17 mouse cellular contexts compared by ENCODE assay signal in genomic region chr10:11439342-11439741, GRCm38 (mm10).
DNase-seq lines count a peak whose midpoint lies in the region; ATAC-seq and TF ChIP-seq lines count a peak whose summit lies in the region.
"Had no signal": no experiment of that assay in that cellular context is flagged by ENCODE, and none has a peak within 500 bp of the region (broad histone marks: within the 10 kb centered on the region; RNA-seq: fewer than 3 reads in every experiment).

No protein-coding gene starts in this region.

- peak; percentile 21; the same call in 1 of the 2 replicates for TF ChIP-seq CTCF in midbrain, postnatal 0 days (IDR thresholded peaks at IDR 0.05)

- 89% methylated on average over 6 of the region's 6 CpGs for WGBS in midbrain, postnatal 0 days
- WGBS in midbrain, embryonic 14.5 days = 89% methylated on average over 6 of the region's 6 CpGs

- no peak overlapping the region for H3K4me2 ChIP-seq in midbrain, postnatal 0 days (ENCODE audit: low read depth, low read length, poor library complexity, severe bottlenecking)
- H3K4me2 ChIP-seq in midbrain, embryonic 14.5 days (ENCODE audit: low read length) = no peak overlapping the region
- H3K4me2 ChIP-seq: embryonic facial prominence, embryonic 12.5 days; forebrain, embryonic 15.5 days; heart, embryonic 13.5 days; hindbrain, embryonic 15.5 days had no signal

- no peak overlapping the region for H3K4me3 ChIP-seq in midbrain, postnatal 0 days (ENCODE audit: low read depth, low read length)
- no peak overlapping the region for H3K4me3 ChIP-seq in midbrain, embryonic 14.5 days (replicated peaks; ENCODE audit: low read depth, low read length)
- H3K4me3 ChIP-seq: embryonic facial prominence, embryonic 12.5 days; forebrain, embryonic 15.5 days; heart, embryonic 13.5 days; hindbrain, embryonic 15.5 days had no signal

- no peak overlapping the region for H3K9ac ChIP-seq in midbrain, postnatal 0 days (replicated peaks; ENCODE audit: low read length, poor library complexity, severe bottlenecking)
- no peak overlapping the region for H3K9ac ChIP-seq in midbrain, embryonic 14.5 days (replicated peaks; ENCODE audit: low read length)
- H3K9ac ChIP-seq: embryonic facial prominence, embryonic 12.5 days; forebrain, embryonic 15.5 days; heart, embryonic 13.5 days; hindbrain, embryonic 15.5 days had no signal

- no peaks in the 10 kb centered on the region for H3K27me3 ChIP-seq in midbrain, postnatal 0 days (ENCODE audit: insufficient read depth, low read length)
- H3K27me3 ChIP-seq in midbrain, embryonic 14.5 days (ENCODE audit: control insufficient read depth, insufficient read depth, low read length) = no peaks in the 10 kb centered on the region
- H3K27me3 ChIP-seq: embryonic facial prominence, embryonic 12.5 days; forebrain, embryonic 15.5 days; heart, embryonic 13.5 days; hindbrain, embryonic 15.5 days; Patski had no signal

- H3K4me1 ChIP-seq in midbrain, postnatal 0 days (ENCODE audit: insufficient read depth, low read length) = no peaks in the 10 kb centered on the region
- no peaks in the 10 kb centered on the region for H3K4me1 ChIP-seq in midbrain, embryonic 14.5 days (ENCODE audit: control insufficient read depth, insufficient read depth, low read length)
- H3K4me1 ChIP-seq: embryonic facial prominence, embryonic 12.5 days; forebrain, embryonic 15.5 days; heart, embryonic 13.5 days; hindbrain, embryonic 15.5 days had no signal

- peak; percentile 34 for DNase-seq in heart, adult 11 months
- DNase-seq in heart, adult 18-20 months = no peak
- DNase-seq in midbrain, postnatal 0 days (ENCODE audit: low spot score) = no peak
- DNase-seq in midbrain, embryonic 14.5 days = no peak
- DNase-seq in R1 (ENCODE audit: low read depth, low spot score) = peak; percentile 53
- no peak for DNase-seq in embryo, embryonic 10.5 days (ENCODE audit: low spot score)
- DNase-seq in right cerebral cortex, postnatal 4 days = no peak
- DNase-seq: adrenal gland, adult 8-10 months; adrenal gland, postnatal 36 days; cerebellum, adult 2 months; gastrocnemius, postnatal 10 days; heart, postnatal 36 days had no signal

- ATAC-seq in midbrain, postnatal 0 days (ENCODE audit: low FRiP score) = no peak
- no peak for ATAC-seq in midbrain, embryonic 14.5 days (ENCODE audit: low FRiP score, low TSS enrichment)
- ATAC-seq: forebrain, embryonic 15.5 days; Patski had no signal

- no peak overlapping the region for H3K27ac ChIP-seq in midbrain, postnatal 0 days (ENCODE audit: low read depth, low read length)
- no peak overlapping the region for H3K27ac ChIP-seq in midbrain, embryonic 14.5 days (replicated peaks; ENCODE audit: low read depth, low read length)
- H3K27ac ChIP-seq: embryonic facial prominence, embryonic 12.5 days; forebrain, embryonic 15.5 days; heart, embryonic 13.5 days; hindbrain, embryonic 15.5 days had no signal

- H3K9me3 ChIP-seq in midbrain, postnatal 0 days (ENCODE audit: low read length) = no peaks in the 10 kb centered on the region
- H3K9me3 ChIP-seq in midbrain, embryonic 14.5 days (ENCODE audit: control insufficient read depth, low read length) = no peaks in the 10 kb centered on the region
- H3K9me3 ChIP-seq: embryonic facial prominence, embryonic 12.5 days; forebrain, embryonic 15.5 days; heart, embryonic 13.5 days; hindbrain, embryonic 15.5 days had no signal

- H3K36me3 ChIP-seq in midbrain, postnatal 0 days (ENCODE audit: insufficient read depth, low read length) = no peaks in the 10 kb centered on the region
- H3K36me3 ChIP-seq in midbrain, embryonic 14.5 days (ENCODE audit: control insufficient read depth, insufficient read depth, low read length) = no peaks in the 10 kb centered on the region
- H3K36me3 ChIP-seq: embryonic facial prominence, embryonic 12.5 days; forebrain, embryonic 15.5 days; heart, embryonic 13.5 days; hindbrain, embryonic 15.5 days had no signal

Comparison
In these comparisons a context has a peak if more than half of its experiments do, and no peak if none do; other contexts are left out.
1. DNase-seq: peak in heart, adult 11 months (single experiment) and R1 (single experiment); none in heart, adult 18-20 months (0 of 2), midbrain, postnatal 0 days (single experiment), midbrain, embryonic 14.5 days (single experiment), embryo, embryonic 10.5 days (single experiment) and right cerebral cortex, postnatal 4 days (single experiment).